Mouse (Mus musculus) retina, postnatal 7 days (tissue): Measurements from ENCODE around the gene Sept8.
A peak's percentile ranks its signal among the peaks of the same experiment; 100 is the strongest.
"Not testable (repeated sequence)": the region's sequence is repeated elsewhere in the genome, so short reads cannot be mapped to it uniquely, and the experiment has no call there.

ENCODE experiments used
- DNase-seq: peaks from one replicate; pipeline ENCODE4 v3.0.0-alpha.2; 2012; ENCODE audit warnings: low read depth, low spot score

Gene Sept8

DNA sequence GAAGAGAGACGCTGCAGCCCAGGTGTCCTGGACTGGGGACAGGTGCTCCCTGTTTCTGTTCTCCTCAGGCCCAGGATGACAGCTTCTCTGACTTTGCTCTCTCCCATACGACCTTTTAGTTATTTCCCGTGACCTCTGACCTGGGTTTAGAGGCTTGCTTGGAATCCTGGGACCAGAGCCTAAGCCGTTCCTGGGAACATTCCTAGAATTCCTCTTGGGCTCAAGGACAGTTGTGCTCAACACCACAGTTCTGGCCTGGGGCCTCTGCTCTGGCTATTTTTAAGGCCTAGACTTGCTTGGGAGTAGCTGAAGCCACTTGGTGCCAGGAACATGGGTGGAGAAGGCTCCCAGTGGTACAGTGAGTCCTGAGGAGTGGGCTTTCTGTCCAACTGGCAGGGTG is 6.4 kb downstream of the Sept8 start:
- DNase-seq, result no peak

DNA sequence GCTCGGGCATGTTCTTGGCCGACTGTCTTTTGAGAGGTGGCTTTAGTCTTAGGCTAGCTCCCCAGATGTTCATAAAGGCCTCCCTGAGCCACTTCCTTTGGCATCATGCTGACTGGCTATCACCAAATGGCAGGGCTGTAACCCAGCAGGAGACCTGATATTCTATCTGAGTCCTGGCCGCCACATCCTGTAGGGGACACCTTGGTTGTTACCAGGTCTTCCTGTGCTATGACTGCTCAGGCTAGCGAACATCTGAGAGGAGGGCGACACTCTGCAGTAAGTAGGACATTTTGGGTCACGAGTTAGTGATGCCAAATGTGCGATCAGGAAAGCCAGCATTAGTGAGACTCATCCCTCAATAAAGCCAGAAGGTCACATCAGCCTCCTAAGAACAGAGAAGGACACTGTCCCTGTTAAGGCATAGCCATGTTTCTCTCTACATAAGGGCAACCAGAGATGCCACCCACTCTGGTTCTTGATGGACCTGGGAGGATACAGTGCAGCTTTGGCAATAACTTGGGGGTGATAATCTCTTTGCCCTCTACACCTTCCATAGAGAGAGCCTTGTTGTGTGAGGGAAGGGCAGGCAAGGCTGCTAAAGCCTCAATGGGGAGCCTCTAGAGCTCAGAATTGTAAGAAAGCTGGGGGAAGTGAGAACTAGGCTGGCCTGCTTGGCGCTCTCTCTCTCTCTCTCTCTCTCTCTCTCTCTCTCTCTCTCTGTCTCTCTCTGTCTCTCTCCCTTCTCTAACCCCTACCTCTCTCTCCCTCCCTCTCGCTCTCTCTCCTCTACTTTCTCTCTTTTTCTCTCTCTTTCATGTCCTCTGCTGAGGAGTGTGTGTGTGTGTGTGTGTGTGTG is 9.6 kb downstream of the Sept8 start:
- DNase-seq, result no peak

DNA sequence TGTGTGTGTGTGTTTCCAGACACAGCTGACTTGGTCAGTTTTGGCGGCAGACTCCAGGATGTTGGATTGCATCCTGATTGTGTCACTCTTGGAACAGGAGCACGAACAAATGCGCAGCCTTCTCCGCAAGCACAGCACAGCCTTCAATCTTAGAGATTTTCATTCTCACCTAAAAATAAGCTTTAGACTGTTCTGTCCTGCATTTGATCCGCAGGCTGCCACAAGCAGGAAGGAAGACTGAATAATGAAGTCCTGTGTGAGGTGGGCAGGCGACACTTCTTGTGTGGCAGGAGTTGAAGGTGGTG is 10.1 kb downstream of the Sept8 start:
- DNase-seq, result no peak

DNA sequence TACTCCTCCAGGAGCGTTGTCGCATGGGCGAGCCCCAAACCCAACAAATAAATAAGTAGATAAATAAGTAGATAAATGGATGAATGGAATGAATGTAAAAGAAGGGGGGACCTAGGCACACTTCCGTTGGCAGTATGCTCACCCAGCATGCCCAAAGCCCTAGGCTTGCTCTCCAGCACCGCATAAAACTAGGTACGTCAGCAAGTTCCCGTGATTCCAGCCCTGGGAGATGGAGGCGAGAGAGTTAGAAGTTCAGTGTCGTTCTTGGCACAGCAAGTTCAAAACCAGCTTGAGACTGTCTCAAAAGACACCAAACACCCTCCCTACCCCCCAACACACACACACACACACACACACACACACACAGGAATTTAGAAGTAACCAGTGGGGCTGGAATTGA is 10.9 kb downstream of the Sept8 start:
- no peak for DNase-seq

DNA sequence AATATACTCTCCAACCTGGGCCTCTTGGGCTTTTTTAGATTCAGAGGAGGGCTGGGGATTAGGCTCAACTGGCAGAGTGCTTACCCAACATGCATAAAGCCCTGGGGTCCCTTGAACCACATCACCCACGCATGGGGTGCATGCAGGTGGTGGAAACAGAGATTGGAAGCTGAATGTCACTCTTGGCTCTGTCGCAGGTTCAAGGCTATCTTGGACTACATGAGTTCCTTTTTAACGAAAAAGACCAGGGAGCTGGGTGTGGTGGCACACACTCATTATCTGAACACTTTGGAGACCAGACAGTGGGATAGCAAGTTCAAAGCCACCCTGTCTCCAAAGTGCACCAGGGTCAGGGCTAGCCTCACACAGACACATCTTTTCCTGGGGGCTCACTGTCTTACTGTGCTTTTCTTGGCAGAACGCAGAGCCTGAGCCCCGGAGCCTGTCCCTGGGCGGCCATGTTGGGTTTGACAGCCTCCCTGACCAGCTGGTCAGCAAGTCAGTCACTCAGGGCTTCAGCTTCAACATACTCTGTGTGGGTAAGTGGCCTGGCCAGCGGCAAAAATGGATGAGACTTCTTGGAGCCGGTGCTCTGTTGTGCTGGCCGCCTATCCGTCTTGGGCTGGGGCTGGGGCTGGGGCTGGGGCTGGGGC is 12.6 kb downstream of the Sept8 start:
- DNase-seq, result no peak

DNA sequence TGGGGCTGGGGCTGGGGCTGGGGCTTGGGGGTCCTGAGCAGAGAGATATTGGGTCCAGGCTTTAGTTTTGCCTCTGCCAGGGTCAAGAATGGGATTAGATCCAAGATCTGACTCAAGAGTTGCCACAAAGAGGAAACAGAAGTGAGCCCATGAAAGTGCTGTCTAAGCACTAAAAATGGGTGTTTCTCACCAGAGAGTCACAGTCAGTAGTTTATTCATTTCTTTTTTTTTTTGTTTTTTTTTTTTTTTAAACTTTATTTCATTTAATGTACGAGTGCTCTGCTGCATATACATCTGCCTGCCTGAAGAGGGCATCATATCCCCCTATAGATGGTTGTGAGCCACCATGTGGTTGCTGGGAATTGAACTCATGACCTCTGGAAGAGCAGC is 13.2 kb downstream of the Sept8 start:
- no peak for DNase-seq

DNA sequence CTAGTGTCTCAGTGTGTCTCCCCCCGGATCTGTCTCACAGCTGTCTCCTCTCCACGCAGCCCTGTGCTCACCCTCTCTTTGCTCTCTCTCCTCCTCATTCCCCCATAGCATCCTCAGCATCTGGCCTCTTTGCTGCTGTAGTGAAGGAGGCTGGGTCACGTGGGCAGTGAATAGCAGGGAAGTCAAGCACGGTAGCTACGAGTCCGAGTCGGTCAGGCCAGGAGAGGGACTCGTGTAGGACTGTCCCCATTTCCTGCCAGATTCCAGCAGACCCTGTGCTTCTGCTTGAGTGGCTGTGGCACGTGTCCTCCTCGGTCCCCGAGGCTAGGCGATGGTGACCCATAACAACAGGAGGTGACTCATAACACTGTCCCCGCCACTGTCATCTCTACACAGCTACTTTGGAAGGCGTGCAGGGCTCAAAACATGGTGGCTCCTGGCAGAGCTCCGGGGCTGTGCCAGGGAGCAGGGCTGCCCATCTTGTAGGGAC is 20.0 kb downstream of the Sept8 start:
- DNase-seq, result no peak

DNA sequence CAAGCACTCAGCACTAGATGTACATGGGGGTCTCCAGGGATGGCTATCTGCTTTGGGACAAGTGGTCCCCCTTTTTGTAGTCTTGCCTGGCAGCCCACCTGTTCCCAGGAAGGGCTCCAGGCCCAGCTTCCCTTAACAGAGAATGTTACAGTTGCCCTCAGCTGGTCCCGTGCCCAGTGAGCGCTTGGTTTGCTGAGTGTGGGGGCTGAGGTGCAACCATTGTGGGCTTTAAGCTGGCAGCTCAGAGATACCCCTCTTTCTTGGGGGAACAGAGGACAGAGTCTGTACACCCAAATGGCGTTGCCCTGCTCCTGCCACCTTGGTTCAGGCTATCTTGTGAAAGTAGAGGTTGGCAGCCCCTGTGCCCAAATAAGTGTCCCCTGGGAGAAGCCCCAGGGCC is 21.3 kb downstream of the Sept8 start:
- DNase-seq, result no peak

DNA sequence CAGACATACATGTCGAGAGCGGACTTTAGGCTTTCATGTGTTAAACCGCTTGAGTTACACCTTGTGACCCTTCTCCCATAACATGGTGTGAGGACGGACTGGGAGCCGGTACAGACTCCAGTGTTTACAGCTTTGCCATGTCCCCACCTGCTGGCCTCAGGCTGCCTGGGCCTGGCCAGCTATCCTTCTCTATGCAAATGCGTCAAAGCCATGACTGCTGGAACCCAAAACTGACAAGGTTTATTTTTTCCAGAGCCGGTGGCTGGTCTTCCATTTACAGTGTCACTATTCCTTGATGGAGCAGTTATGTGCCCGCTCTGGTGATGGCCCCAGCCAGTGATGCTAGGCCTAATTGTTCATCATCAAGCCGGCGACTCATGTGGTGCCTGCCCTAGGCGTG is 22.2 kb downstream of the Sept8 start:
- DNase-seq, result no peak

DNA sequence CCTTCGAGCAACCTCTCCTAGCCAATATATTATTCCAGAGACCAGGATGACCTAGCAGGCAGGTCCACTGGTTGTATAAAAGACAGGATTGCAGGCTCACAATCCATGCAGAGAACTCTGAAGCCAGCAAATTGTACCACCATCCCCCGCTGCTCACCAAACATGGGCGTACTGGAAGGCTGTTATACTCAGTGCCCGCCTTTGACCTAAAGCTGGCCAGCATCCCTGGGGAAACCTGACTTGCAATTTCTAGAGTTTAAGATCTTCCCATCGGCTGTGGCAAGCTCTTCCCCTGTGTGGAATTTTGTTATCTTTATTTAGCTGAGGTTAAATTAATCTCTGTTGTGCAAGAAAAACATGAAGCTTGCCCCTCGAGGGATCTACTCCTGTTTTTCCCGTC is 24.0 kb downstream of the Sept8 start:
- DNase-seq, result no peak

DNA sequence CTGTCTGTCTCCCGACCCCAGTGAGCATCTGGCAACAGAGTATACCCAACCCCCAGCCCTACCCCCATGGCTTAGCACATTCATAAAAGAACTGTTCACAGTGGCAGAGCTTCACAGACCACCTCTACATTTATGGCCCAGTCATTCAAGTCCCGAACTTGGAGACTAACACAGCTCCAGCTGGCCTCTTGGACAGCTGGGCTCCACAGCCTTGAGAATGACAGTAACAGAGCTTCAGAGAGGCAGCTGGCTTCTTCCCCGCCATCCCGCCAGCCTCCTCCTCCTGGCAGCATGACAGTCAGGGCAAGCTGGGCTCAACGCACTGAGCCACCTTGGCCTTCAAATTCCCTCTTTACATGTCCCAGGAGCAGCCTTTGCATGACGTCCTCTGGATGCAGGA is 27.2 kb downstream of the Sept8 start:
- DNase-seq, result no peak

DNA sequence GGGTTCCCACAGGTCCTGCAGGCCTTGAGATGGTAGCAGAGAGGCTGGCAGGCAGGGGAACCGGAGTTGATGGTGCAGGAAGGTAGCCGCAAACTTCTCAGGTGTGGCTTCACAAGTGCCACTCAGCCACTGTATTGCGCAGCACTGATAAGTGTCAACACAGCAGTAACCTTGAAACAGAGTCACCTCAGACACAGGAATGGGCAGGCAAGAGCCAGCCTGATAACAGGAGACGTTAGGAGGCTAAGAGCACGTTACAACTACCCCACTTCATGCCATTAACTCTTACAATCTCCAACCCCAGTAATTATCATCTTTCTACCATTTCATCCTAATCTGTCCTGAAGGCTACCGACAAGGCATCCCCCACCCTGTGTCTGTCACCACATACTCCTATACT is 28.5 kb downstream of the Sept8 start:
- no peak for DNase-seq

DNA sequence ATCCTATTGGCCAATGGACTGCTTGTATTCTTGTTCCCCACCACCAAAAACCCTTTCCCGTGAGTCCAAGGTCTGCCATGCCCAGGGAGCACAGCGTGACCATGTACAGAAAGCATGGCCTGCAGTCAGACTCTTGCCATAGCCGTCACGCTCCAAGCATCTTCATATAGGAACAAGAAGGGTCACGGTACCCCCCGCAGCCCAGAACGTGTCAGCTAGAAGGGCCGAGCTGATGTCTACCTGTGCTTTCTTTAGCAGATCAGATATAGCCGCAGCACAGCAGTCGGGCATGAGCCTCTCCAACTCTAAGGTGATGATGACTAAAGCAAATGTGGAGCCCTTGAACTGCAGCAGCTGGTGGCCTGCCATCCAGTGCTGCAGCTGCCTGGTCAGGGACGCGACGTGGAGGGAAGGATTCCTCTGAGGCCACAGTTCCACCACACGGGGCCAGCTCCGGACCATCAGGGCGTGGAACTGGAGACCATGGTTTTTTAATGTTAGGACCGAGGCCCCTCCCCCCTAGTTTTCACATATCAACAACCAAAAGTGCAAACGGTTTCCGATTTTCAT is 29.1 kb downstream of the Sept8 start:
- no peak for DNase-seq

DNA sequence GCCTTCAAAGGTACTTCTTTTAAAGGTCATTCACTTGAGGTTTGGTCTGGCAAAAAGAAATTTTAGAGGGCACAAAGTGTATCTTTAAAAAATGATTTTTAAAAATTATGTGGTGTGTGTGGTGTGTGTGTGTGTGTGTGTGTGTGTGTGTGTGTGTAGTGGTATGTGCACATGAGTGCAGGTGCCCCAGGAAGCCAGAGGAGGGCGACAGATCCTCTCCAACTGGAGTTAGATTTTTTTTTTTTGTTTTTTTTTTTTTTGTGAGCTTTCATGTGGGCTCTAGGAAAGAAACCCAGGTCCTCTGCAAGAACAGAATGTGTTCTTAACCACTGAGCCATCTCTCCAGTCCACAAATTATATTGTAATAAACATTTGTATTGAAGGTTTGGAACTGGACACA is 31.7 kb downstream of the Sept8 start:
- no peak for DNase-seq

DNA sequence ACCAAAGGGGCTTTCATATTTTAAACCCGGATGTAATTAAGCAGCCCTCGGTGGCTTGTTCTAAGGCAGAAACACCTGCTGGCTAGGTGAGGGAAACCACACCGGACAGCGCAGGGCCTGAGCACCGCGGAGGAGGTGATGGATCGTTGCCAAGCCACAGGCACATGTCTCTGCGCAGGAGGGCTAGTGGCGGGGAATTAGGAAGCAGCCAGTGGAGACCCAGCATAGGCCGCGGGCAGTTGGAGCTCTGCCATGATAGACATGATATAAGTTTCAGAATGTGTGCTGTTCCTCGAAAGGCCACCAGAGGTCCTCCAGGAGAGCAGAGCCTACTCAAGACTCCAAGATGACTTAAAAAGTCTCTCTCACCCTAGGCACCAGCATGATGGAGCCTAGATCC is 32.7 kb downstream of the Sept8 start:
- no peak for DNase-seq

DNA sequence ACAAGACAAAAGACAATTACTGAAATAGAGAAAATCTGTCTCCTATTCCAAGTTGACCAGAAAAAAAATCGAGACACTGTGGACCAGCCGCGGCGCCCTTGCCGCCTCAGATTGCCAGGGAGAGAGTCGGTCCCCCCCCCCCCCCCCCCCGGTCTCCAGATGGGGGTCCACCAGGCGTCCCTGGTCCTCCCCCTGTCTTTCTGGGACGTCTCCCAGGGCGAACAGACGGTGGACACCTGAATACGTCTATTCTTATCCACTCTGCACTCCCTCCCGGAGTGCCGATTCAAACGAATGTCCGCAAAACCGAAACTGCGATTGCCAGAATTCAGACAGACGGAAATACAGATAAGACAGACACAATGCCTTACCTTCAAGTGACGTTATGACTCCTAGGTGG is 37.5 kb downstream of the Sept8 start:
- DNase-seq, result not testable (repeated sequence)

DNA sequence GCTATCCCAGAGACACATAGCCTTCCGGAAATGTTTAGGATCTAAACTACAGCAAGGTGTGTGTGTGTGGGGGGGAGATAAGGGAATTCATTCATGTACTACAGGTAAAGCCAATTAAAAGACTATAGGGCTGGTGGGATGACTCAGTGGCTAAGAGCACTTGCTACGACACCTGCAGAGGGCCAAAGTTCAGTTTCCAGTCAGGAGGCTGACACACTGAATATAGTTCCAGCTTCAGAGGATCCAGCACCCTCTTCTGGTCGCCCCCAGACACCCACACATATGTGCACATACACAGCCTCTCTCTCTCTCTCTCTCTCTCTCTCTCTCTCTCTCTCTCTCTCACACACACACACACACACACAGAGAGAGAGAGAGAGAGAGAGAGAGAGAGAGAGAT is 38.9 kb downstream of the Sept8 start:
- DNase-seq, result not testable (repeated sequence)

DNA sequence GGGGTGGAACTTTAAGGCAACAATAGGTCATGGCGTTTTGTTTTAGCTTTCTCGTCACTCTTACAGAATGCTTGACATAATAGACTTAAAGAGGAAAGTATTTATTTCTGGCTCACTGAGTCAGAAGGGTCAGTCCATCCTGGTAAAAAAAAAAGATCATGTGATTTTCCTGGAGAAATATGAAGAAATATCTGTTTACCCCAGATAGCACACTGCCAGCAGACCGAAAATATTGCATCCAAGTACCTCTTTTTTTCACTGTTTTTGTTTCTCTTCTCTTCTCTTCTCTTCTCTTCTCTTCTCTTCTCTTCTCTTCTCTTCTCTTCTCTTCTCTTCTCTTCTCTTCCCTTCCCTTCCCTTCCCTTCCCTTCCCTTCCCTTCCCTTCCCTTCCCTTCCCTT is 40.9 kb downstream of the Sept8 start:
- DNase-seq, result not testable (repeated sequence)

DNA sequence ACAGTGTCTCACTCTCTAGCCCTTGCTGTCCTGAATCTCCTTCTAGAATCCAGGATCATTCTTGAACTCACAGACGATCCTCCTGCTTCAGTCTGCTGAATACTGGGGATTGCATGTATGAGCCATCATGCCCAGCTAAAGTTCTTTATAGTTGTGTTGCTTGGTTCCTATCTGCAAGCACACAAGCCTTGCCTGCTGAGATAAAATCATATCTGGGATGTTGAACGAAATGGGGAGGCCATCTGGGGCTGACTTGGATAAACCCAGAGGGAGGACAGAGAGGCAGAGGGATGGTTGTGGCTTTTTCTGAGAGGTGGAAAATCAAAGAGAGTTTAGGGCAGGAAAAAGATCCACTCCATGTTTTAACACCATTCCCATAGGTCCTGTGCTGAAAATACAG is 42.9 kb downstream of the Sept8 start:
- DNase-seq, result no peak

DNA sequence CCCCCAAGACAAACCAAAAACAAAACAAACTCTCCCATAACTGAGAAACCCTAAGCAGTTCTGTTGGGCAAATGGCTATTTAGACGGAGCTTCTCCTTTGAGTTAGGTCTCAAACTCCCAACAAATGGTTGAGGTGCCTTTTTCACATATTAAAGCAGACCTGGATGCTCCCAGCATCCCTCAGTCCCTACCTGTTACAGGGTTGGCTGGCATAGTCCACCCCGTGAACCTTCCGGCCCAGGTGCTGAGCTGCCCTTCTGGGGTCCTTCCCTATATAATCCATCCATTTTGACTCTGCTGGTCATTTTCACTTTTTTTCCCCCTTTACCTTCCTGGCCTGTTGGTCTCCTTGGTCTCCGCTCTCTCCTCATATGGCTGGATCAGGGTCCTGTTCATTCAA is 47.6 kb downstream of the Sept8 start:
- no peak for DNase-seq

DNA sequence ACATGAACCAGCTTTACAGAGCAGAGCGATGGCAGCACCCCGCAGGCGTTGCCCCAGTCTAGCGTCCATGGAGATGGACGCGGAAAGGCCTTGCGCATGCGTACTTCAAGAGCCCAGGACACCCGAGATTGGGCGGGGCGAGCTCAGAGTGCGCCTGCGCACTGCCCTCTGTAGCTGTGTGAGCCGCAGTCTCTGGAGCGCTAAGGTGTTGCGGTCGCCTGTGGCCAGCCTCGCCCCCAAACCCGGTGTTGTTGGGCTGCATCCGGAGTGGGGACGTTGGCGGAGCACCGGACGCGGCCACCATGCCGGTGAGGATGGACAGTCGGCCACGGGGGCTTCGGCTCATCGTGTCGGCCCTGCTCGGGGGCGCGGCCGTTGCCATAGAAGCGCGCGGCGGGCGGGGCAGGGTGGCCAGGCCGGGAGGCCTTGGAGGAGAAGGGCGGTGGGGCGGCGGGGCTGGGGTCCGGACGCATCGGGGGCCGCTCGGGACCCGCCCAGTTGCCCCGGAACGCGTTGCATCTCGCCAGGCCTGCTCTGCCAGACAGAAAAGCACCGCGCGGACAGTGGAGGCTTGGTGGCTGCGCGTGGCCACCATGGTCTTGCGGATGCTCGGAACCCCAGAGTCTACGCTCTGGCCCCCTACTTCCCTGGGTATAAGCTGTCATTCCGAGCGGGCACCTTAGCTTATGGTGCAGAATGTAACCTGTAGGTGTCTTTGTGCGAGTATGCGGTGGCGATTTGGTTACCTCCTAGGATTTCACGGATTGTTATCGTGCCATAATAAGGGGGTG is 48.4 kb downstream of the Sept8 start, which contains the start of gene Kif3a:
Kif3a (plus strand) TSS at position 156 of the 791 bp plus-strand sequence.
- peak; percentile 95 for DNase-seq

DNA sequence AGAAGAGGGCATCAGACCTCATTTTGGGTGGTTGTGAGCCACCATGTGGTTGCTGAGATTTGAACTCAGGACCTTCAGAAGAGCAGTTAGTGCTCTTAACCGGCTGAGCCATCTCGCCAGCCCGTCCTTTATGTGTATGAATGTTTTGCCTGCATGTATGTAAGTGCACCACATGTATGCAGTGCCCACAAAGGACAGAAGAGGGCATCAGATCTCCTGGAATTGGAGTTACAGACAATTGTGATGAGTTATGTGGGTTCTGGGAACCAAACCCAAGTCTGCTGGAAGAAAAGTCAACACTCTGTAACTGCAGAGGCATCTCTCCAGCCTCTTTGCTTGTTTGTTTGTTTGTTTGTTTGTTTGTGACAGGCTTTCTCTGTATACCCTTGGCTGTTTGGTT is 61.5 kb downstream of the Sept8 start:
- no peak for DNase-seq
